Mouse (Mus musculus): ENCODE measurements around the gene Chrm1. TPM values are rescaled to one million over a fixed set of nuclear protein-coding genes. Genes with fewer than 3 reads are reported as not detected.

Chrm1 gene
- polyA plus RNA-seq (2012; rRNA removed): 8.6 and 12.4 TPM in 2 replicates

GRCm38 (mm10) chr19:8663360-8663839 is at the start of gene Chrm1:
Gene Chrm1, plus strand, starts transcription at chr19:8663789.

GRCm38 (mm10) chr19:8617904-8618303 is 45.7 kb upstream of the Chrm1 start, which contains the start of gene Slc22a6:
Gene Slc22a6, plus strand, starts transcription at chr19:8618039.

GRCm38 (mm10) chr19:8722907-8723573 is 59.5 kb downstream of the Chrm1 start, which contains the start of gene Slc3a2:
Gene Slc3a2, minus strand, starts transcription at chr19:8723369.

Other genes with a start within 250 kb of the Chrm1 start
- not detected in 2 replicates for gene Slc22a8, start 72.5 kb upstream of the Chrm1 start, polyA plus RNA-seq (2012; rRNA removed)
- not detected in 2 replicates for gene Slc22a6, start 45.8 kb upstream of the Chrm1 start, polyA plus RNA-seq (2012; rRNA removed)
- 77.3 and 84.0 TPM in 2 replicates for gene Slc3a2, start 59.6 kb downstream of the Chrm1 start, polyA plus RNA-seq (2012; rRNA removed)
- 23.1 and 24.6 TPM in 2 replicates for gene Wdr74, start 72.0 kb downstream of the Chrm1 start, polyA plus RNA-seq (2012; rRNA removed)
- gene 1700092M07Rik, start 76.9 kb downstream of the Chrm1 start, polyA plus RNA-seq (2012; rRNA removed): not detected in 2 replicates
- gene Stx5a, start 77.6 kb downstream of the Chrm1 start, polyA plus RNA-seq (2012; rRNA removed): 76.8 and 84.3 TPM in 2 replicates
- gene Nxf1, start 93.3 kb downstream of the Chrm1 start, polyA plus RNA-seq (2012; rRNA removed): 46.2 and 48.5 TPM in 2 replicates
- gene Tmem223, start 107.2 kb downstream of the Chrm1 start, polyA plus RNA-seq (2012; rRNA removed): 138 and 175 TPM in 2 replicates
- 72.7 and 126 TPM in 2 replicates for gene Tmem179b, start 110.7 kb downstream of the Chrm1 start, polyA plus RNA-seq (2012; rRNA removed)
- gene Taf6l, start 122.6 kb downstream of the Chrm1 start, polyA plus RNA-seq (2012; rRNA removed): 9.5 and 9.9 TPM in 2 replicates
- 17.4 and 20.0 TPM in 2 replicates for gene Polr2g, start 134.8 kb downstream of the Chrm1 start, polyA plus RNA-seq (2012; rRNA removed)
- gene Zbtb3, start 138.8 kb downstream of the Chrm1 start, polyA plus RNA-seq (2012; rRNA removed): 1.6 and 1.9 TPM in 2 replicates
- gene Ttc9c, start 155.5 kb downstream of the Chrm1 start, polyA plus RNA-seq (2012; rRNA removed): 9.8 and 12.1 TPM in 2 replicates
- gene Hnrnpul2, start 156.2 kb downstream of the Chrm1 start, polyA plus RNA-seq (2012; rRNA removed): 23.2 and 24.4 TPM in 2 replicates
- 2.4 and 6.1 TPM in 2 replicates for gene AC129217.1, start 166.0 kb downstream of the Chrm1 start, polyA plus RNA-seq (2012; rRNA removed)
- gene Bscl2, start 173.7 kb downstream of the Chrm1 start, polyA plus RNA-seq (2012; rRNA removed): 125 and 157 TPM in 2 replicates
- 2.1 and 2.8 TPM in 2 replicates for gene Gng3, start 175.4 kb downstream of the Chrm1 start, polyA plus RNA-seq (2012; rRNA removed)
- 1.5 and 3.0 TPM in 2 replicates for gene Lrrn4cl, start 187.0 kb downstream of the Chrm1 start, polyA plus RNA-seq (2012; rRNA removed)
- gene Ubxn1, start 207.7 kb downstream of the Chrm1 start, polyA plus RNA-seq (2012; rRNA removed): 113 and 124 TPM in 2 replicates
- 24.9 and 27.0 TPM in 2 replicates for gene Uqcc3, start 217.1 kb downstream of the Chrm1 start, polyA plus RNA-seq (2012; rRNA removed)
- gene Lbhd1, start 219.9 kb downstream of the Chrm1 start, polyA plus RNA-seq (2012; rRNA removed): 0.76 and 1.1 TPM in 2 replicates
- gene Gm49403, start 220.1 kb downstream of the Chrm1 start, polyA plus RNA-seq (2012; rRNA removed): not detected in 2 replicates
- 9.0 and 12.8 TPM in 2 replicates for gene 1810009A15Rik, start 225.1 kb downstream of the Chrm1 start, polyA plus RNA-seq (2012; rRNA removed)
- gene Gm49416, start 225.1 kb downstream of the Chrm1 start, polyA plus RNA-seq (2012; rRNA removed): not detected in 2 replicates
- gene Ints5, start 229.2 kb downstream of the Chrm1 start, polyA plus RNA-seq (2012; rRNA removed): 24.4 and 26.7 TPM in 2 replicates
- 94.0 and 114 TPM in 2 replicates for gene Ganab, start 234.3 kb downstream of the Chrm1 start, polyA plus RNA-seq (2012; rRNA removed)